Mouse (Mus musculus) spleen, adult 2 months (tissue): ENCODE measurements at regions not wholly inside any gene's neighbourhood (a gene's known extent, or its start where the extent isn't known, plus 50 kb on each side); places are given as distances from the start of the nearest gene placed in this dataset.

Source experiments
- DNase-seq, 2 experiments: peaks; one replicate each; pipeline versions ENCODE4 v3.0.0 to v3.0.0-alpha.2; 2012 to 2021; ENCODE audit warnings: low spot score in 2 of 2, low read depth in 1 of 2
- H3K27ac ChIP-seq: fragments of 200-500 bp; 2 replicates; pipeline ENCODE4 v1.5.1; 2012; ENCODE audit warnings: low read length, inconsistent platforms; ENCODE audit not compliant: insufficient read depth
- H3K27me3 ChIP-seq: fragments of 200-500 bp; 2 replicates; pipeline ENCODE4 v1.6.1; 2012; ENCODE audit warnings: mild to moderate bottlenecking, moderate library complexity, low read length, inconsistent platforms; ENCODE audit not compliant: control insufficient read depth, insufficient read depth
- H3K36me3 ChIP-seq: fragments of 200-500 bp; 2 replicates; pipeline ENCODE4 v1.6.1; 2012; ENCODE audit warnings: mild to moderate bottlenecking, low read length, inconsistent platforms; ENCODE audit not compliant: control insufficient read depth, insufficient read depth
- H3K4me1 ChIP-seq: fragments of 200-500 bp; 2 replicates; pipeline ENCODE4 v1.6.1; 2011; ENCODE audit warnings: inconsistent platforms; ENCODE audit not compliant: control insufficient read depth, insufficient read depth, insufficient read length
- H3K4me3 ChIP-seq: fragments of 200-500 bp; 2 replicates; pipeline ENCODE4 v1.5.1; 2011; ENCODE audit warnings: mild to moderate bottlenecking, inconsistent platforms; ENCODE audit not compliant: insufficient read depth, insufficient read length; ENCODE audit errors: extremely low read depth
- CTCF ChIP-seq: fragments of 200-500 bp; IDR thresholded peaks from 2 replicates; pipeline ENCODE4 v1.5.1; 2011; ENCODE audit warnings: mild to moderate bottlenecking, inconsistent platforms; ENCODE audit not compliant: insufficient read depth, insufficient read length, insufficient replicate concordance; ENCODE audit errors: extremely low read depth
- POLR2A ChIP-seq: fragments of 200-500 bp; IDR thresholded peaks from 2 replicates; pipeline ENCODE4 v1.6.1; 2011; ENCODE audit warnings: low read depth, low read length, inconsistent platforms
- WGBS: fragments of 180-500 bp; shearing (Covaris S2); methylation state at CpG from one replicate; pipeline ENCODE4 v1.1.7; 2018; 5-methylcytosine and 5-hydroxymethylcytosine counted together

DNA sequence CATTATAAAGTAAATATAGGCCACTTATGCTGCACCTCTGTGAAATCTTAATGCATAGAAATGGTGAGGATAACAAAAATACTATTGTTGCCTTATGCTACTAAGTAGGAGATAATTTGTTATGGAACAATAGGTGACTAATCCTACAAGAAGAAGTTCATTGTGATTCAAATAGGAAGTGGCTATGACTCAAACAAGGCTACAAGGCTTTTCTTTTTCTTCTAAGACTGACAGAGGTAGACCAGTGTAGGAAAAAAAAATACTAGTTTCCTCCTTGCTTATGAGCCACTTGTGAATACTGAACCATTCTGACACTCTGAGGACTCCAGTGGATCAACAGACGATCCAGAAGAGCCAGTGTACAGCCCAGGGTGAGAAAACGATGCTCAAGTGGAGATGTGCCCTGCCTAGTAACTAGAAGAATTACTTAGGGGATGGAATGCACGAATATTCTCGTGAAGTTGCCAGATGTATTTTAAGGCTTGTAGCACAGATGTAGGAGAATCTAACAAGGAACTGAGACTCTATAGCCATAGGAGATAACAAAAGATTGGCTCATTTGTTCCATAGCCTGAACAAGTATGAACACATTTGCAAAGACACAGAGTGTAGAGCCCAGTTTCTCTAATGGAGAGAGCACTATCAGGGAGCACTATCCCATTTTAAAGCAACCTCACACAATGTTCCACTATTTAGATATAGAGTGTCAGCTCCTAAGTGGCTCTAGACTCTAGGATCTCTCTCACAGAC is 60.3 kb downstream of the Fzd1 start:
- TF ChIP-seq CTCF (no peak), POLR2A (no peak)
- Histone ChIP-seq H3K4me3 (no peak overlapping the region), H3K27me3 (no peaks in the 10 kb centered on the region), H3K27ac (no peak overlapping the region), H3K4me1 (no peaks in the 10 kb centered on the region), H3K36me3 (no peaks in the 10 kb centered on the region)
- 74% methylated on average over 4 of the region's 4 CpGs for WGBS
- no peak for DNase-seq

DNA sequence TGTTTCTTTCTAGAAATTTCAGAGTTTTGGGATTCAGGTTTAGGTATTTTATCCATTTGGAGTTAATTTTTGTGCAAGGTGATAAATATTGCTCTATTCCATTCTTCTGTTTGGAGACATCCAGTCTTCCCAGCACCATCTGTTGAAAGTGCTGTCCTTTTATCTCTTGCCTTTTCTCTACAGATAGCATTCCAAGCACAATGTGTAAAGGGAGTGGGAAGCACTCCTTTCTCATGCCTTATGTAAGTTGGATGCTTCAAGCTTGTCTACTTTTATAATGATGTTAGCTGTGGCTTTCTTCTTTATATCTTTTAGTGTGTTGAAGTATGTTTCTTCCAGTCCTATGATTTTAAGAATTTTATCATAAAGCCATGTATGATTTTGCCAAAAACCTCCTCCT is 61.1 kb downstream of the Fzd1 start:
- no peak overlapping the region for H3K27ac ChIP-seq
- H3K36me3 ChIP-seq: no peaks in the 10 kb centered on the region
- H3K4me3 ChIP-seq: no peak overlapping the region
- DNase-seq: no peak
- H3K27me3 ChIP-seq: no peaks in the 10 kb centered on the region
- TF ChIP-seq CTCF: no peak
- no peak for TF ChIP-seq POLR2A
- no peaks in the 10 kb centered on the region for H3K4me1 ChIP-seq

DNA sequence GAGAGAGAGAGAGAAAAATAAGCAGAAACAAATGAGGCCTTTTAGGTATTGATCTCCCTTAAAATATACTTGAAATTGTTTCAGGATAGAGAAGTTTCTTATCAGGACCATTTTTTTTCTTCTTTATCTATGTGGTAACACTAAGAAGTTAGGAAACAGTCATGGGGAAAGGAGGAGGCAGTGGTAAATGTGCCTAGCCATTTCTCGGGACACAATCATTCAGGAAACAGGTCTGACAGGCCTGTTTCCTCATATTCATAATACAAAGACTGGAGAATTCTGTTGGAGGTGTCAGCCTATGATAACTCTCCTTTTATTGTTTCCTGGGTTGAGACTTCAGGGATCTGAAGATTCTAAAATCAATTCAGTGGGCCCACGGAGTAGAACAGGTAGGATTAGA is 68.7 kb downstream of the Fzd1 start:
- no peak overlapping the region for H3K27ac ChIP-seq
- H3K4me1 ChIP-seq: no peaks in the 10 kb centered on the region
- DNase-seq: no peak
- H3K27me3 ChIP-seq: no peaks in the 10 kb centered on the region
- H3K36me3 ChIP-seq: no peaks in the 10 kb centered on the region
- 35% methylated on average over 2 of the region's 2 CpGs for WGBS
- TF ChIP-seq POLR2A (no peak), CTCF (no peak)
- no peak overlapping the region for H3K4me3 ChIP-seq

DNA sequence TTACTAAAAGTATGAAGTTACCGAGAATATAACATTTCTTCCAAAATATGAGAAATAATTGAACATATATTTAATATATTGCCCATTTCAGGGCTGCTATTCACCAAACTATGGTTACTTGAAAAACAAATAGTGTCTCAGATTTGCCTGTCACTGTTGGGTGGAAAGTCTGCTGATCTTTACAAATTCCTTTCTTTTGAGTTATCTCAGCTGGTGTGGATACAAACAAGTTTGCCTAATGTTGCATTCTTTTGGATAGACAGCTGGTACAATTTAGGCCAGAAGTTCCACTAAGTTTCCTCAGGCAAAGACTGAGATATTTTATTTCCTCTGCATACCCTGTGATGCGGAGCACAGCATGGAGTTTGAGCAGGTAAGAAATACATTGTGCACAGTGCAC is 82.5 kb downstream of the Fzd1 start:
- 77% methylated on average over 2 of the region's 2 CpGs for WGBS
- Histone ChIP-seq H3K36me3 (no peaks in the 10 kb centered on the region), H3K4me1 (no peaks in the 10 kb centered on the region), H3K27ac (no peak overlapping the region), H3K4me3 (no peak overlapping the region), H3K27me3 (no peaks in the 10 kb centered on the region)
- TF ChIP-seq CTCF (no peak), POLR2A (no peak)
- DNase-seq: no peak

DNA sequence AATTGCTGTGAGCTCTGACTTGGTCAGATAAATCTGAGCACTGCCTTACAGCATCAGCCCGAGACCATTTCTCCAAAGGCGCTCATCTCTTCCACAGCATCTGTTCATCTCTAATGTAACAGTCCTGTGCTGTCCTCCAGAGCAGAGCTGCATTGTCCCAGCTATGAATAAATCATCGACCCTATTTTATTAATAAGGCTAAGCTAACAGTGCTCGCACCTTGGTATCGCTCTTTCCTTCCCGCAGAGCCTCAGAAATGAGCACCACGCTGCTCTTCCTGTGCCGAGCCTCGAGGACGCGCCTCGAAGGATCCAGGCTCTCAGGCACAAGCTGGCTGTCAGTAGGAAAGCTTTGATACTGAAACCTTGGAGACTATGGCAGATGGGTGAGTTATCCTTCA is 91.5 kb downstream of the Fzd1 start:
- TF ChIP-seq POLR2A (no peak), CTCF (no peak)
- no peak for DNase-seq
- no peaks in the 10 kb centered on the region for H3K36me3 ChIP-seq
- no peak overlapping the region for H3K27ac ChIP-seq
- no peaks in the 10 kb centered on the region for H3K4me1 ChIP-seq
- no peak overlapping the region for H3K4me3 ChIP-seq
- H3K27me3 ChIP-seq: no peaks in the 10 kb centered on the region
- 87% methylated on average over 12 of the region's 12 CpGs for WGBS

DNA sequence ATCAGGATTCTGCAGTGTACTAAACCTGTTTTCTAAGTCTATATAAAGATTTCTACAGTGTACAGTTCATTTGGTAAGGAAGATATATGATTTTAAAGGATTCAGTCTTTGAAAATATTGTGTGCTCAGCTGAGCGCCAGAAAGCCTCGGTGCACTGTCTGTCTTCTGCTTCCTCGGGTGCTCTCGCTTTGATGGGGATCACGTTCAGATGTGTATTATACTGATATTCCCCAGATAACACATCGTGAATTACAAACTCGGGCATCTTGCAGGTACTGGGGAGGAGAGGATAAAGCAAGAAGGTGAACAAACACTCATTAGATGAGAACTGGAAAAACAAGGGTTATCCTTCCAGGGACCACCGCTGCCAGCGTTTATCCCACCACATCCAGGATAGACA is 91.9 kb downstream of the Fzd1 start:
- TF ChIP-seq CTCF (no peak), POLR2A (no peak)
- Histone ChIP-seq H3K27ac (no peak overlapping the region), H3K36me3 (no peaks in the 10 kb centered on the region), H3K27me3 (no peaks in the 10 kb centered on the region), H3K4me1 (no peaks in the 10 kb centered on the region), H3K4me3 (no peak overlapping the region)
- 84% methylated on average over 9 of the region's 9 CpGs for WGBS
- no peak for DNase-seq

DNA sequence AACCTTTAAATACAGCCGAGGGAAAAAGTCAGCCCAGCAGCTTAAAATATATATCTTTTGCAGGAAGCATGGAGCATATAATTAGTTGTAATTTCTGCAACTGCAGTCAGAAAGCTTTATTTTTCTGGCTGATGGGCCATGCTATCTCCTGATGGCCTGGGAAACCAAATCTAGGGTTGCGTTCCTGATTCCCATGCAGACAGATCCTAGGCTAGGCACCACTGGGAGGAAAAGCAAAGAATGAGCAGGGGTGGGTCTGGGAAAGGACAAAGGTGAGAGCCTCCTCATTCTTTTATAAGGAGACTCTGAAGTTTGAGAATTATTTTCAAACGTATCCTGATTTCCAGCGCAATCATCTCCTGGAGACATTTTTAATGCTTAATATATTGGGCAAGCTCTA is 92.9 kb downstream of the Fzd1 start:
- no peak for DNase-seq
- TF ChIP-seq CTCF (no peak), POLR2A (no peak)
- H3K4me3 ChIP-seq: no peak overlapping the region
- no peaks in the 10 kb centered on the region for H3K27me3 ChIP-seq
- no peaks in the 10 kb centered on the region for H3K4me1 ChIP-seq
- 92% methylated on average over 4 of the region's 4 CpGs for WGBS
- H3K27ac ChIP-seq: no peak overlapping the region
- no peaks in the 10 kb centered on the region for H3K36me3 ChIP-seq
